Mouse (Mus musculus) bone marrow, adult 2 months (tissue): ENCODE results near the gene Abhd12b.

Experiments
- CTCF ChIP-seq: fragments of 200-500 bp; IDR thresholded peaks from 2 replicates; pipeline ENCODE4 v1.5.1; 2011; ENCODE audit warnings: low read length, control low read depth; ENCODE audit not compliant: control insufficient read depth, insufficient read depth
- POLR2A ChIP-seq: fragments of 200-500 bp; IDR thresholded peaks from 2 replicates; pipeline ENCODE4 v1.6.1; 2011; ENCODE audit warnings: low read depth, mild to moderate bottlenecking, control low read depth, low read length, borderline replicate concordance; ENCODE audit not compliant: control insufficient read depth

- no peak for TF ChIP-seq CTCF
- no peak for TF ChIP-seq POLR2A
Observed at GRCm38 (mm10) chr12:70110375-70111116, 43.4 kb upstream of the Abhd12b start.
